Mouse (Mus musculus): ENCODE measurements around the gene Taf1d. TPM values are rescaled to one million over a fixed set of nuclear protein-coding genes. Genes with fewer than 3 reads are reported as not detected.
A peak's percentile ranks its signal among the peaks of the same experiment; 100 is the strongest.

Gene Taf1d
- polyA plus RNA-seq, 1 experiment from 2014 or later, result 62.0 TPM

GRCm38 (mm10) chr9:15279649-15280490, 26.1 kb upstream of the Taf1d start, which contains the start of gene Med17:
TSS of gene Med17 (minus strand) at chr9:15279931.
- Histone ChIP-seq H3K9me3 (replicated peaks; ENCODE audit: control insufficient read depth, low read length) (no peaks in the 10 kb centered on the region), H3K4me1 (ENCODE audit: control insufficient read depth, insufficient read depth, low read length) (peaks cover 8% of the 10 kb centered on the region; the same call in 1 of the 2 replicates), H3K36me3 (ENCODE audit: control insufficient read depth, insufficient read depth, low read length) (peaks cover 11% of the 10 kb centered on the region), H3K4me2 (peak within 1 kb of the TSS; percentile 85), H3K9ac (ENCODE audit: low read depth, low read length) (peak within 1 kb of the TSS; percentile 96), H3K4me3 (ENCODE audit: low read depth, low read length) (peak within 1 kb of the TSS; percentile 92), H3K27ac (ENCODE audit: low read depth, low read length) (peak within 1 kb of the TSS; percentile 79), H3K27me3 (ENCODE audit: control insufficient read depth, insufficient read depth, low read length) (no peaks in the 10 kb centered on the region)
- WGBS (ENCODE audit: insufficient replicate concordance), result under 1% methylated on average over 57 of the region's 57 CpGs
- peak; percentile 93 for ATAC-seq (replicated peaks; ENCODE audit: insufficient number of reproducible peaks, low FRiP score, low TSS enrichment)

GRCm38 (mm10) chr9:15280491-15280879, 25.5 kb upstream of the Taf1d start:
- Histone ChIP-seq H3K9me3 (replicated peaks; ENCODE audit: control insufficient read depth, low read length) (no peaks in the 10 kb centered on the region), H3K27ac (ENCODE audit: low read depth, low read length) (no peak overlapping the region), H3K36me3 (ENCODE audit: control insufficient read depth, insufficient read depth, low read length) (peaks cover 9% of the 10 kb centered on the region), H3K4me3 (ENCODE audit: low read depth, low read length) (peak overlapping the region; percentile 92), H3K4me1 (ENCODE audit: control insufficient read depth, insufficient read depth, low read length) (peaks cover 8% of the 10 kb centered on the region; the same call in 1 of the 2 replicates), H3K27me3 (ENCODE audit: control insufficient read depth, insufficient read depth, low read length) (no peaks in the 10 kb centered on the region), H3K9ac (ENCODE audit: low read depth, low read length) (peak overlapping the region; percentile 78), H3K4me2 (peak overlapping the region; percentile 85)
- ATAC-seq (replicated peaks; ENCODE audit: insufficient number of reproducible peaks, low FRiP score, low TSS enrichment), result peak; percentile 14; the same call in 1 of the 2 replicates
- 48% methylated on average over 5 of the region's 5 CpGs for WGBS (ENCODE audit: insufficient replicate concordance)

- Histone ChIP-seq H3K4me2 (no peak overlapping the region), H3K27ac (ENCODE audit: low read depth, low read length) (no peak overlapping the region), H3K9me3 (replicated peaks; ENCODE audit: control insufficient read depth, low read length) (no peaks in the 10 kb centered on the region), H3K9ac (ENCODE audit: low read depth, low read length) (no peak overlapping the region), H3K27me3 (ENCODE audit: control insufficient read depth, insufficient read depth, low read length) (no peaks in the 10 kb centered on the region), H3K4me3 (ENCODE audit: low read depth, low read length) (no peak overlapping the region), H3K4me1 (ENCODE audit: control insufficient read depth, insufficient read depth, low read length) (peaks cover 4% of the 10 kb centered on the region; the same call in 1 of the 2 replicates), H3K36me3 (ENCODE audit: control insufficient read depth, insufficient read depth, low read length) (no peaks in the 10 kb centered on the region)
- 66% methylated on average over 3 of the region's 3 CpGs for WGBS (ENCODE audit: insufficient replicate concordance)
- no peak for ATAC-seq (replicated peaks; ENCODE audit: insufficient number of reproducible peaks, low FRiP score, low TSS enrichment)
These were observed 20.6 kb upstream of the Taf1d start for GRCm38 (mm10) chr9:15285443-15285842.

GRCm38 (mm10) chr9:15287846-15288245, 18.2 kb upstream of the Taf1d start:
- no peaks in the 10 kb centered on the region for H3K9me3 ChIP-seq (replicated peaks; ENCODE audit: control insufficient read depth, low read length)
- H3K4me1 ChIP-seq (ENCODE audit: control insufficient read depth, insufficient read depth, low read length), result no peaks in the 10 kb centered on the region
- no peak overlapping the region for H3K4me2 ChIP-seq
- H3K27me3 ChIP-seq (ENCODE audit: control insufficient read depth, insufficient read depth, low read length), result no peaks in the 10 kb centered on the region
- H3K9ac ChIP-seq (ENCODE audit: low read depth, low read length), result no peak overlapping the region
- H3K27ac ChIP-seq (ENCODE audit: low read depth, low read length), result no peak overlapping the region
- no peak overlapping the region for H3K4me3 ChIP-seq (ENCODE audit: low read depth, low read length)
- no peak for ATAC-seq (replicated peaks; ENCODE audit: insufficient number of reproducible peaks, low FRiP score, low TSS enrichment)
- H3K36me3 ChIP-seq (ENCODE audit: control insufficient read depth, insufficient read depth, low read length), result no peaks in the 10 kb centered on the region
- WGBS (ENCODE audit: insufficient replicate concordance), result 58% methylated on average over 6 of the region's 6 CpGs

GRCm38 (mm10) chr9:15288402-15288801, 17.6 kb upstream of the Taf1d start:
- no peak overlapping the region for H3K27ac ChIP-seq (ENCODE audit: low read depth, low read length)
- no peak for ATAC-seq (replicated peaks; ENCODE audit: insufficient number of reproducible peaks, low FRiP score, low TSS enrichment)
- H3K4me3 ChIP-seq (ENCODE audit: low read depth, low read length), result no peak overlapping the region
- WGBS (ENCODE audit: insufficient replicate concordance), result 76% methylated on average over 3 of the region's 3 CpGs
- no peaks in the 10 kb centered on the region for H3K9me3 ChIP-seq (replicated peaks; ENCODE audit: control insufficient read depth, low read length)
- H3K27me3 ChIP-seq (ENCODE audit: control insufficient read depth, insufficient read depth, low read length), result no peaks in the 10 kb centered on the region
- H3K9ac ChIP-seq (ENCODE audit: low read depth, low read length), result no peak overlapping the region
- H3K4me1 ChIP-seq (ENCODE audit: control insufficient read depth, insufficient read depth, low read length), result no peaks in the 10 kb centered on the region
- H3K4me2 ChIP-seq, result no peak overlapping the region
- H3K36me3 ChIP-seq (ENCODE audit: control insufficient read depth, insufficient read depth, low read length), result no peaks in the 10 kb centered on the region

GRCm38 (mm10) chr9:15289251-15289650, 16.8 kb upstream of the Taf1d start:
- ATAC-seq (replicated peaks; ENCODE audit: insufficient number of reproducible peaks, low FRiP score, low TSS enrichment), result no peak; the same call in 1 of the 2 replicates
- H3K4me1 ChIP-seq (ENCODE audit: control insufficient read depth, insufficient read depth, low read length), result no peaks in the 10 kb centered on the region
- H3K9me3 ChIP-seq (replicated peaks; ENCODE audit: control insufficient read depth, low read length), result no peaks in the 10 kb centered on the region
- WGBS (ENCODE audit: insufficient replicate concordance), result 57% methylated on average over 6 of the region's 6 CpGs
- H3K27me3 ChIP-seq (ENCODE audit: control insufficient read depth, insufficient read depth, low read length), result no peaks in the 10 kb centered on the region
- H3K27ac ChIP-seq (ENCODE audit: low read depth, low read length), result 0 out of 2 replicates have a peak overlapping the region, but pooled peaks have one; percentile 2
- no peaks in the 10 kb centered on the region for H3K36me3 ChIP-seq (ENCODE audit: control insufficient read depth, insufficient read depth, low read length)
- no peak overlapping the region for H3K4me3 ChIP-seq (ENCODE audit: low read depth, low read length)
- H3K4me2 ChIP-seq, result no peak overlapping the region
- no peak overlapping the region for H3K9ac ChIP-seq (ENCODE audit: low read depth, low read length)

GRCm38 (mm10) chr9:15297112-15297511, 8.9 kb upstream of the Taf1d start:
- Histone ChIP-seq H3K9me3 (replicated peaks; ENCODE audit: control insufficient read depth, low read length) (no peaks in the 10 kb centered on the region), H3K27me3 (ENCODE audit: control insufficient read depth, insufficient read depth, low read length) (no peaks in the 10 kb centered on the region), H3K4me2 (no peak overlapping the region), H3K4me1 (ENCODE audit: control insufficient read depth, insufficient read depth, low read length) (no peaks in the 10 kb centered on the region), H3K27ac (ENCODE audit: low read depth, low read length) (no peak overlapping the region), H3K4me3 (ENCODE audit: low read depth, low read length) (no peak overlapping the region), H3K36me3 (ENCODE audit: control insufficient read depth, insufficient read depth, low read length) (no peaks in the 10 kb centered on the region), H3K9ac (ENCODE audit: low read depth, low read length) (no peak overlapping the region)
- 85% methylated on average over 7 of the region's 7 CpGs for WGBS (ENCODE audit: insufficient replicate concordance)
- ATAC-seq (replicated peaks; ENCODE audit: insufficient number of reproducible peaks, low FRiP score, low TSS enrichment), result no peak

- 52% methylated on average over 2 of the region's 2 CpGs for WGBS (ENCODE audit: insufficient replicate concordance)
- no peak overlapping the region for H3K27ac ChIP-seq (ENCODE audit: low read depth, low read length)
- H3K4me3 ChIP-seq (ENCODE audit: low read depth, low read length), result no peak overlapping the region
- no peak overlapping the region for H3K4me2 ChIP-seq
- H3K36me3 ChIP-seq (ENCODE audit: control insufficient read depth, insufficient read depth, low read length), result no peaks in the 10 kb centered on the region
- H3K9ac ChIP-seq (ENCODE audit: low read depth, low read length), result no peak overlapping the region
- no peaks in the 10 kb centered on the region for H3K4me1 ChIP-seq (ENCODE audit: control insufficient read depth, insufficient read depth, low read length)
- no peaks in the 10 kb centered on the region for H3K9me3 ChIP-seq (replicated peaks; ENCODE audit: control insufficient read depth, low read length)
- no peaks in the 10 kb centered on the region for H3K27me3 ChIP-seq (ENCODE audit: control insufficient read depth, insufficient read depth, low read length)
- no peak for ATAC-seq (replicated peaks; ENCODE audit: insufficient number of reproducible peaks, low FRiP score, low TSS enrichment)
These were observed 7.6 kb upstream of the Taf1d start for GRCm38 (mm10) chr9:15298451-15298850.

Measured in heart, embryonic 11.5 days (tissue).